Mouse (Mus musculus): ENCODE measurements around the gene Gm17727. TPM values are rescaled to one million over a fixed set of nuclear protein-coding genes. Genes with fewer than 3 reads are reported as not detected.
"Not testable (repeated sequence)": the region's sequence is repeated elsewhere in the genome, so short reads cannot be mapped to it uniquely, and the experiment has no call there.

The Gm17727 gene
- total RNA-seq (2021) = not detected
- long read RNA-seq, experiment 1 = 0 reads
- long read RNA-seq, experiment 2 = 0 reads

- DNase-seq = no peak
These were observed at the start of gene Gm17727 for GRCm38 (mm10) chr9:35778009-35778408. Gene Gm17727 (minus strand): TSS chr9:35778109.

DNA sequence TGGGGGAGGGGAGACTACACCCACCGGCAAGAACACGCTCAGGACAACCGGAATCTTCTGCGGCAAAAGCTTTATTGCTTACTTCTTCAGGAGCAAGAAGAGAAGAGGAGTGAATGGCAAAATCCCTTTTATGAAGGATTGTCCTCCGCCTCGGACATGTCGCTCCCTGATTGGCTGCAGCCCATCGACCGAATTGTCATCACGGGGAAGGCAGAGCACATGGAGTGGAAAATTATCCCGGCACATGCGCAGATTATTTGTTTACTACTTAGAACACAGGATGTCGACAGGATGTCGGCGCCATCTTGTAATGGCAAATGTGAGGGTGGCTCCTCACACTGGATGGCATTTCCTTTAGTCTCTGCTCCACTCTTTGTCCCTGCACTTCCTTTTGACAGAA, 40.0 kb upstream of the Gm17727 start:
- not testable (repeated sequence) for DNase-seq

DNA sequence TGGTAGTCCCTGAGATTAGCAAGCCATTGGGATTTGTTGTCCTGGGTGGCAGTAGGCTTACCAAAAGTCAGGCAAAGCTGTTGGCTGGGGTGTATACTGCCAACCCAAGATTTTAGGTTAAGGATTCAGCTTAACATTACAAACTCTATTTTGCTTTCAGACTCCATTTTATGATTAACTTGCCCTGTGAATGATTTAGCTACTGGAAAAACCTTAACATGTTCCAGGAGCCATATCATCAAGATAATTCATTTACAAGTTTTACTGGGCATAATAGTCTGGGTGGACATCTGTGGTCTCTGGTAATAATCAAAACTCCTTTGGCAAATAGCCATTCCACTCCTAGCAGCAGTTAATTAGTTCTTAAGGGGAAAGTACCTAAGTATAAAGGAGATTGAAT, 20.2 kb upstream of the Gm17727 start:
- DNase-seq = no peak

DNA sequence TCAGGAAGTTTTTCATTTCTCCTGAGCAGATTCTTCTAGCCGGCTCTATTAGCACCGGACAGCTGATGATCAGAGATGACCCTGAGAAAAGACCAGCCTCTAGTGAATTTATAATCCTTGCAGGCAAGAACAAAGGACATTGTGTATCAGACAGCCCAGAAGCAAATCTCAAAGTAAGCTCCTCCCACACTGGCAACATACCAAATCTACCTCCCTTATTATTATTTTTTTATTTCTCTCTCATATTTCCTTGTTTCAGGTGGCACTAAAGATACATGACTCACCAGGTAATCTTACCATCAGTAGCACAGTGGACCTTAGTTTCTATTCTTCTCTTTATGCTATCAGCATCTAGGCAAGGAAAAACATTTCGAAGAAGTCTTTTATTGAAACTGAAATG, 12.1 kb upstream of the Gm17727 start, which contains the start of the genes Gm27235 and D730048I06Rik:
Gene Gm27235, minus strand, starts transcription at position 101 of the 400 bp plus-strand sequence.
Gene D730048I06Rik, minus strand, starts transcription at position 112 of the 400 bp plus-strand sequence.
- DNase-seq = no peak

DNA sequence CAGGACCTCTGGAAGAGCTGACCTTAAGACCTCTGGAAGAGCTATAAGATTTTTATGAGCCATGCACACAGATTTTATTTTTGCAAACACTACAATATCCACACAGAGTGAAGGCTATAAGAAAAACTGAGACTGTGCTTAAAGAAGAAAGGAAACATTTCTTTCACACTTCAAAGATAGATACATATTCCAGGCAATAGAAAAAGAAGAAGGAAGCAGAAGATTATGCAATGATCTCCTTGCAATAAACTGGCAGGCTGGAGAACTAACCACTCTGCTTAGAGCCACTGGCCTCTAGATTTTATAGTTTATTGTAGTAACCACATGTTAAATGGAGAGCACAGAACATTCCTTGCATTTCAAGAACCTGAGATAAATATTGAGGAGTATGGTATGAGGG, 21.1 kb downstream of the Gm17727 start:
- DNase-seq = no peak

GRCm38 (mm10) chr9:35740749-35741148, 37.2 kb downstream of the Gm17727 start, which contains the start of gene Gm17677:
Gene Gm17677 (plus strand): TSS chr9:35741049.
- DNase-seq = no peak

Other genes with a start within 250 kb of the Gm17727 start
- under 1 TPM; 0.56 to 0.79 TPM for gene Ddx25, start 219.6 kb downstream of the Gm17727 start, total RNA-seq (2021)
- gene Pus3, start 219.5 kb downstream of the Gm17727 start, total RNA-seq (2021) = 10 to 100 TPM; 10.6 to 13.3 TPM
- gene Pate2, start 207.8 kb downstream of the Gm17727 start, total RNA-seq (2021) = under 1 TPM; 0.16 to 0.60 TPM
- 1 to 10 TPM; 3.3 to 4.2 TPM for gene Hyls1, start 207.7 kb downstream of the Gm17727 start, total RNA-seq (2021)
- gene Pate4, start 166.2 kb downstream of the Gm17727 start, total RNA-seq (2021) = not detected
- not detected for gene Pate3, start 129.9 kb downstream of the Gm17727 start, total RNA-seq (2021)
- not detected for gene Pate1, start 90.7 kb downstream of the Gm17727 start, total RNA-seq (2021)
- gene Gm17677, start 37.1 kb downstream of the Gm17727 start, total RNA-seq (2021) = not detected
- gene Gm27235, start 12.0 kb upstream of the Gm17727 start, total RNA-seq (2021) = not detected
- not detected for gene D730048I06Rik, start 12.0 kb upstream of the Gm17727 start, total RNA-seq (2021)
- not detected for gene 9230110F15Rik, start 66.0 kb upstream of the Gm17727 start, total RNA-seq (2021)
- gene 9230113P08Rik, start 130.3 kb upstream of the Gm17727 start, total RNA-seq (2021) = not detected

Measured in adrenal gland, postnatal 36 days (tissue).